Mouse (Mus musculus) ovary, postnatal 14 days (tissue): ENCODE results near the gene Akap12.

Source experiments
- DNase-seq: peaks from one replicate; pipeline ENCODE4 v3.0.0; 2022; ENCODE audit warnings: low spot score

The Akap12 gene

GRCm38 (mm10) chr10:4266041-4266930, at the start of gene Akap12:
Gene Akap12, plus strand, starts transcription at chr10:4266380.
- peak; percentile 18 for DNase-seq

- DNase-seq = no peak
Observed at GRCm38 (mm10) chr10:4230563-4231359, 35.4 kb upstream of the Akap12 start.

- DNase-seq = no peak
Observed at GRCm38 (mm10) chr10:4233102-4233501, 33.1 kb upstream of the Akap12 start.

GRCm38 (mm10) chr10:4239794-4240574, 26.2 kb upstream of the Akap12 start:
- no peak for DNase-seq

- no peak for DNase-seq
Observed at GRCm38 (mm10) chr10:4243591-4244300, 22.4 kb upstream of the Akap12 start.

GRCm38 (mm10) chr10:4245812-4246211, 20.4 kb upstream of the Akap12 start:
- DNase-seq = no peak

GRCm38 (mm10) chr10:4246407-4246806, 19.8 kb upstream of the Akap12 start:
- no peak for DNase-seq

GRCm38 (mm10) chr10:4249235-4249845, 16.8 kb upstream of the Akap12 start:
- no peak for DNase-seq

GRCm38 (mm10) chr10:4250681-4251080, 15.5 kb upstream of the Akap12 start:
- no peak for DNase-seq

GRCm38 (mm10) chr10:4253613-4254012, 12.6 kb upstream of the Akap12 start:
- no peak for DNase-seq

GRCm38 (mm10) chr10:4254459-4254858, 11.7 kb upstream of the Akap12 start:
- DNase-seq = no peak

GRCm38 (mm10) chr10:4260925-4261324, 5.3 kb upstream of the Akap12 start:
- no peak for DNase-seq

- no peak for DNase-seq
Observed at GRCm38 (mm10) chr10:4261359-4261952, 4.7 kb upstream of the Akap12 start.

GRCm38 (mm10) chr10:4265641-4266040, 539 bp upstream of the Akap12 start:
- no peak for DNase-seq

- no peak for DNase-seq
Observed at GRCm38 (mm10) chr10:4266931-4267310, 741 bp downstream of the Akap12 start.

GRCm38 (mm10) chr10:4267481-4267880, 1.3 kb downstream of the Akap12 start:
- no peak for DNase-seq

GRCm38 (mm10) chr10:4268140-4268539, 2.0 kb downstream of the Akap12 start:
- DNase-seq = no peak

GRCm38 (mm10) chr10:4275572-4275971, 9.4 kb downstream of the Akap12 start:
- DNase-seq = no peak

- DNase-seq = no peak
Observed at GRCm38 (mm10) chr10:4276081-4276480, 9.9 kb downstream of the Akap12 start.

GRCm38 (mm10) chr10:4278041-4278440, 11.9 kb downstream of the Akap12 start:
- DNase-seq = no peak

- DNase-seq = no peak
Observed at GRCm38 (mm10) chr10:4282395-4282794, 16.2 kb downstream of the Akap12 start.
